Mouse (Mus musculus): Measurements from ENCODE around the gene Ccr2.
"Not testable (repeated sequence)": the region's sequence is repeated elsewhere in the genome, so short reads cannot be mapped to it uniquely, and the experiment has no call there.

The Ccr2 gene

DNA sequence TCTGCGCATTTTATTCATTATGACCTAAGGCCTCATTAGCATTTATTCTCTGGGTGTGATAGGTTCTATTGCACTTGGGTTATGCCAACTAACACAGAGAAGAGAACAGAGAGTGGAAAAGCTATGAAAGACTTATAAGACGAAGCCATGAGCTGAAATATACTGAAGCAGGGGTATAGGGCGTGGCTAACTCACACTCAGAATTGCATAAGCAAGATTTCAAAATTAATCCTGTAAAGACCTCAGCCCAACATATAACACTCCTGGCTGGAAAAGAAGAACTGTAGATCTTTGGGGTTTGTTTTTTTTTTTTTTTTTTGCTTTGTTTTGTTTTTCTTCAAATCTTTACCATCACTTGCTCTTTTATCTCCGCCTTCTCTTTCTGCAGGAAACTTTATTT lies at the start of gene Ccr2:
Gene Ccr2, plus strand, starts transcription at position 228 of the 400 bp plus-strand sequence.
- DNase-seq (ENCODE audit: low spot score) = no peak

DNA sequence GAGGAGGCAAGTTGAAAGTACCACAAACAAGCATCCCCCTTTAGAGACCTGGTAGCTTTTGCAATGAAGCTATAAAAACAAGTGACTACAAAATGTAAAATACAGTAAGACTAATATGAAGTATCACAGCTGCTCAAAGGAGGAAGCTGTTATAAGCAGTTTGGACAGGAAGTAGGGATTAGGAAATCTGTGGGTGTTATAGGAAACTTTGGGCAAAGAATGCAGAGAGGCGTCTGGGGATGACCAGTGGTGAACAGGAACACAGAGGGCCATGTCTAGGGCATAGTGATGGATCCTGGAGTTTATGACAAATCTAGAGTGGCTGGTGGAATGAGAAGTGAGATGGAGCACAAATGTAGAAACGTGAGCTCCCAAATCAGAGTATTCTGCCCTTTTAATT lies 48.2 kb upstream of the Ccr2 start:
- DNase-seq (ENCODE audit: low spot score) = no peak

DNA sequence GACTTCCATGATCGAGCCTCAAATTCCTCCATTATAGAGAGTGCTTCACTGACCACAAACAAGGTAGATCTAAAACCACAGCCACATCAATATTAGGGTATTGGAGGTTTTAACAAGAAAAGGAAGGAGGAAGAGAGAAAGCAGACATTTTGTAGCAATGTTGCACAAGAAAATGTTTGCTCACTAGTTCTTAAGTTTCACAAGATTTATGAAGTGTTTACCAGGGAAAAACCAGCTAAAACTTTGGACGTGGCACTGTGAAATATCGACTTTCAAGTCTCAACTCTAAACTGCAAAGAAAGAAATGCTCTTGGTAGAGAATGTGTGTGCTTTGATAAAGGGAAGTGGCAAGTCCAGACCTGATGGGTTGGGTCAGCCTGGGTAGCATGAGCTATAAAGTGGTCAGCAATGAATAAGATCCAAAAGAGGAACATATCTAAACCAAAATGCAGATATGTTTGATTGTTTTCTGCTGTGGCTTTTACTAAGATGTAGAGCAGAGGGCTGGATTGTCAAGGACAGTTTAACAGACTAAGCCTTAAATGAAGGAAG lies 45.5 kb upstream of the Ccr2 start:
- DNase-seq (ENCODE audit: low spot score) = no peak

DNA sequence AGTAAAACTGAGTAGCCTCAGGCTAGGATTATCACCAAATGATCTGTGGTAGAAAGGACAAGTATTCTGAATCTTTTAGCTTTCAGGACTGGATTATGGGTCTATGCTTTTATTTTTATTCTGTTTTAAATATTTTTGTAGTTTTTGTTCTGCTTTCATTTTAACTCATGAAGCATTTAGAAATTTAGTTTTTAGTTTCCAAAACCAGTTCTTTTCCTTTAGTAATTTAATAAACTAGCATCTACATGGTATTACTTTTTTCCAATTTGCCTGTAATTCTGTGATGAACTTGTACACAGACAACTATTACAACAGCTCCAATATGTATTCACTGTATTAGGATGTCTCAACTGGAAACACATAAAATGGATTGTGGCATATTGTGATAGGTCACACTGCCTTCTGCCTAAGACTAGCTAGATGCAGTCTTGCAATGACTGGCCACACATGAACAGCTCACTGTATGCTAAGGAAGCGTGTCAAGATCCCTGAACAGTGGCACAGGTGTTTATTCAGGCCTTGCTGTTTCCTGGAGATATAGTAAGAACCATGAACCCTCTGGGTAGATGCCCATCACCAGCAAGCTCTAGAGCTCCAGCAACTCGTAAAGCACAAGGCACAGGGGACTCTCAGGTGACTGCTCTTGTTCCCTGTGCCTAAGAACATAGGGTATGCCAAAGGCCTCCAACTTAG lies 41.9 kb upstream of the Ccr2 start:
- DNase-seq (ENCODE audit: low spot score) = no peak

DNA sequence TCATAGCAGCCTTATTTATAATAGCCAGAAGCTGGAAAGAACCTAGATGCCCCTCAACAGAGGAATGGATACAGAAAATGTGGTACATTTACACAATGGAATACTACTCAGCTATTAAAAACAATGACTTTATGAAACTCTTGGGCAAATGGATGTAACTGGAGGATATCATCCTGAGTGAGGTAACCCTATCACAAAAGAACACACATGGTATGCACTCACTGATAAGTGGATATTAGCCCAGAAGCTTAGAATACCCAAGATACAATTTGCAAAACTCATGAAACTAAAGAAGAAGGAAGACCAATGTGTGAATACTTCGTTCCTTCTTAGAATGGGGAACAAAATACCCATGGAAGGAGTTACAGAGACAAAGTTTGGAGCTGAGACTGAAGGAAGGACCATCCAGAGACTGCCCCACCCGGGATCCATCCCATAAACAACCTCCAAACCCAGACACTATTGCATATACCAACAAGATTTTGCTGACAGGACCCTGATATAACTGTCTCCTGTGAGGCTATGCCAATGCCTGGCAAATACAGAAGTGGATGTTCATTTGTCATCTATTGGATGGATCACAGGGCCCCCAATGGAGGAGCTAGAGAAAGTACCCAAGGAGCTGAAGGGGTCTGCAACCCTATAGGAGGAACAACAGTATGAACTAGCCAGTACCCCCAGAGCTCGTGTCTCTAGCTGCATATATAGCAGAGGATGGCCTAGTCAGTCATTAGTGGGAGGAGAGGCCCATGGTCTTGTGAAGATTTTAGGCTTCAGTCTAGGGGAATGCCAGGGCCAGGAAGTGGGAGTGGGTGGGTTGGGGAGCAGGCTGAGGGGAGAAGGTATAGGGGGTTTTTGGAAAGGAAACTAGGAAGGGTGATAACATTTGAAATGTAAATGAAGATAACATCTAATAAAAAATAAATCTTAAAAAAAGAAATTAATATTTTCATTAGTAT lies 40.0 kb upstream of the Ccr2 start:
- DNase-seq (ENCODE audit: low spot score) = not testable (repeated sequence)

DNA sequence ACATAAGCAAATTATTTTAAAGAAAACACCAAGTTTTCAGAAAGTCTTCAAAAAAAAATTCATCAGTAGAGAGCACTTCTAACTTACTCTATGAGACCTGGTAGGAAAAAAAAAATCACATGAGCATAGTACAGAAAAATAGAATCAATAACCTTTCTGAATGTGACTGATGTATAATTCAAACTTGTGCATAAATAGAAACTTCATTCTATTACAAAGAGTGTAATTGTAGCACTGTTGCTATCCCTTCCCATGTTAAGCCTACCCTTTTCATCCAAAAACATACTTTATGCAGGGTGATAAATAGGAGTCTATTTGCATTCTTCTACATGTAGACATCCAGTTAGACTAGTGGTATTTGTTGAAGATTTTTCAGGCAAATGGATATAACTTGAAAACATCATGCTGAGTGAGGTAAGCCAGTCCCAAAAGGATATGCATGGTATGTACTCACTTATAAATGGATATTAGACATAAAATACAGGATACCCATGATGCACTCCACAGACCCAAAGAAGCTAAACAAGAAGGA lies 35.1 kb upstream of the Ccr2 start:
- DNase-seq (ENCODE audit: low spot score) = no peak

DNA sequence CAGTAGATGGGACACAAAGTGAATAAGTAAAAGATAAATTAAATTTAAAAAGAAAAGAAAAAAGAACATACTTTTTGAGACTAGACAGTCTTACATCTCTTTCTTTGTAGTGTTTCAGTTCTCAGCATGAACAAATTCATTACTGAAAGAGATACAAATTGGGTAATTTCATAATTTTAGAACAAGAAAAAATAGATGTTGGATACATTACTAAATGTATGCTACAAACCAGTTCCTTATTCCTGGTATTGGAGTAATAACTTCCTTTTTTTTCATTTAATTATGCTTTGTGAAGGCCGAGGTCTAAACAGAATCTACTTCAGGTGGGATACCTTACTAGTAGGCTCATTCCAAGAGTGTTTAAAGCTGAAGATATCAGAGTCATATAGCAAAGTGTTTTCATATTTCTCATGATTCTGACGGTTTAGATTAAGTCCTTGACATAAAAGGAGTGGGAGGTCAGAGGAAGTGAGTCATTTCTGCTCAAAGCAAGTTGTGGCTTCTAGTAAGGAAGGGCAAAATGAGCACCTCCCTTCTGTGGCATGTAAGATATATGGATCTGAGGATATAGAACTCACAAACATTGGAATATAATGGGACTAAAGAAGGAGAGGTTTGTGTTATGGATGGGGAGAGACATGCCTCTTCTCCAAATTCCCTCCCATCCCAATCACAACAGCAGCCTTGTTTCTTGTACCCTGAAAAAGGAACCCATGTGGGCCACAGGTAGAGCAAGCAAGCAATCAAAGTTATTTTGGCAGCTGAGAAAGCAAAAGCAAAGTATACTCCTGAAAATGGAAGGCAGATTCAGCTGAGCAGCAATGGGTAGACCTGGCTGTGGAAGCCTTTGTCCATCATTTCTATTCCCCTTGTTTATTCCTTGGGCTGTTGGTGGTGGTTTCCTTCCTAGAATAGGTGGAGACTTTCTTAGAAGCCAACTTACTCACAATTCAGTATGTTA lies 33.4 kb upstream of the Ccr2 start:
- no peak for DNase-seq (ENCODE audit: low spot score)

DNA sequence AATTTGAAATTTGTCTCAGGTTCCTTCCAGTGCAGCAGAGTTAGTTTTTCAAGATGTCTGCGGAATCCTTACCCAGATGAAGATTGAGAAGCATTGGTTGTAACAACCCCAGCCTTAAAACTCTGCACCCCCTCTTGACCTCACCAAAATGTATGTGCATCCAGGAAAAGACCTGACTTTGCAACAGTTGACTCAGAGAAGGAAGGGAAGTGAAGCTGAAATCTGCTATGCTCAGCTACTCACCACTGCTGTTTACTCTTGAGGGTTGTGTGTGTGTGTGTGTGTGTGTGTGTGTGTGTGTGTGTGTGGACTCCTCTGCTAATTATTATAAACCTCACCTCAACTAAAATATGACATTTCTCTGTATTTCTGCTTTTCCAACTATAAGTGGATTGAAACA lies 30.2 kb upstream of the Ccr2 start:
- no peak for DNase-seq (ENCODE audit: low spot score)

DNA sequence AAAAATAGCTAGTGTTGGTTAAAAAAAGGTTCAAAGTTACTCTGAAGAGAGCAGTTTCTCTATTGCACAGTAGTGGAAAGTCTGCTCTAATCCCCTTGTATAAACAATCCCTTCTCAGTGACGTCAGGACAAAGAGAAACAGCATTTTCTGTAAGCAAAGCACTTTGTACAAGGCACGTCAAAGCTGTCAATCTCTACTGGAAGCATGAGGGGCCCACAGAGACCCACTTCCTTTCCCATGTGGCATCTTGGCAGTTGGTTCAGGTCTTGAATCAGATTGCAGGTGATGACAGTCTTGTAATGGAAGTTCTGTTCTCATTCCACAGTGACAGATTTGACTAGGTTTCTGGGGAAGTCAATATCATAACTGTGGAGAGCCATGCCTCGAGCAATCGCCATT lies 21.9 kb upstream of the Ccr2 start:
- DNase-seq (ENCODE audit: low spot score) = no peak

DNA sequence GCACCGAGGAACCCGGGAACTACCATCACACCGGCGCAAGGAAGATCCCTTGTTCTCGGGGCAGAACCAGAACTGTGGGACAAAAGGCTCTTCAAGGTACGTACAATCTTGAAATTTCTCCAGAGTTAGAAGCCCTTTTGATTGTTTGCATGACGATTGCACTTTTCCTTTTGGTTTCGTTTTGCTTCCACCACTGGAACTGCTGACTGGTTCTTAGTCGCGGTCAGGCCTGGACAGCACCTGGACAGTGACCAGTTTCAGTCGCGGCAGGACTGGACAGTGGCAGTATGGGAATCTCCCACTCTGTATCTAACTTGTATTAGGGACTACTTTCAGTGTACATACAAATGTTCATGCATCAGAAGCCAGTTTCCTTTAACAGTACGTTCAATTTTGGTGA lies 21.3 kb upstream of the Ccr2 start:
- not testable (repeated sequence) for DNase-seq (ENCODE audit: low spot score)

DNA sequence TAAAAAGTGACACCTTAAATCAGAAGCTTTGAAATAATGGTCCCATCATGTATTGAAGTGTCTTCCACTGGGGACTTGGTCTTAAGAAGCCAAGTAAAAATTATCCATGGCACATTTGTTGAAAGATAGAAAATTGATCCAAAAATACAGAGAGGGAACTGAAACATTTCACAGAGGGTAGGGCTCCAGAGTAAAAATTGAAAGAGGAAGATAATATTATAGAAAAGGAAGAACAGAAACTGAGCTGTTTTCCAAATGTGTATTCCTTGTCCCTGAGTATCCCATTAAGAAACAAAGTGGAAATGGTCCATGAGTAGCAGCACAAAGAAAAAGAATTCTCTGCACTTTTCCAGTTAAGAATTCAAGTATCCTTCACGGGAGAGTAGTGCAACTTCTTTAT lies 11.3 kb upstream of the Ccr2 start:
- no peak for DNase-seq (ENCODE audit: low spot score)

DNA sequence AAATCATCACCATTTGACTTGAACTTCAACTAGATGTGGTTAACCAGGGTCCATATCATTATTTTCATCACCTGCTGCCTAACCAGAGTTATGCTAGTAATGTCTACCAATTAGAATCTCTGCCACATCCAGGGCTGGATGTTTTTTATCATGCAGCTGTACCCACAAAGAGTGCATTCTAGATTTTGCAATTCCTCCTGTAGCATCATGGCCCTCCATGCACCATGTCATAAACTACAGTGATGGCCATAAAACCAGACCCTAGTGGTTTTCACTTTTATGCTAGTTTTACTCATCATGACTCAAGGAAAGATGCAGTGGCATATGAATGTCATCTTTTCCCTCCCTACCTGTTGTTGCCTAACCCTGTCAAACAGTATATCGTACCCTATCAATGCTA lies 2.6 kb upstream of the Ccr2 start:
- no peak for DNase-seq (ENCODE audit: low spot score)

DNA sequence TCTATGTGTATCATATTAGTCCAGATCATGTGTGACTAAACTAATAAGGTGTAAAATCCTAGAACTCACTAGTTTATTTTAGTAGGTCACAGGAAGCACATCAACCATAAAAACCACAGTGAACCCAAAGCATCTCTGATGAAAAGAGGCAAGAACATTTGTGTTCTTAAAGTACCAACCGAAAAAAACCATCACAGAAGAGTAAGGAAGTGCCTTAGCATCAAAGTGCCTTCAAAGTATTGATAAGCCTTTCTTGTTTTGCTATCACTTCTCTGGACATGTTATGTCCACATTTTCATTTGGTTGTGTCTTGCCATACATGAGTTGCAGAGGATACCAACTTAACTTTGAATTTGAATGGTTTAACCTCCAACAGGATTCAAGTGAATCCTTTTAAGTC lies 1.4 kb upstream of the Ccr2 start:
- DNase-seq (ENCODE audit: low spot score) = no peak

DNA sequence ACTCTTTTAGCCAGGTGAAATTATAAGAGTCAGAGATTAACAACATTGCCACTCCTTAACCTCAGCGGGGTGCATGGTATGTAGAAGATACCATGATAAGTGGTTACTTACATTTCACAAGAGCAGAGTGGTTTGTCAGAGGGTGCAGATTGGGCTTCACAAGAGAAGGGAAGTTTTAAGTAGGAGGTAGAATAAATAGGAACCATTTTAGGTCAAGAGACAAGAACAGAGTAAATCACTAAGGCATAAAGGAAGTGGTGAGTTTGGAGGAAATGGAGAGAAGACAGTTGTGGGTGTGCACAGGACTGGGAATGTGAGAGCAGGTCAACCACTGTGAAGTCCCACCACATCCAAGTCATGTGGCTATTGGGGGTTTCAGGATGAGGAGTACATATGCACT lies 1.4 kb downstream of the Ccr2 start:
- DNase-seq (ENCODE audit: low spot score) = no peak

DNA sequence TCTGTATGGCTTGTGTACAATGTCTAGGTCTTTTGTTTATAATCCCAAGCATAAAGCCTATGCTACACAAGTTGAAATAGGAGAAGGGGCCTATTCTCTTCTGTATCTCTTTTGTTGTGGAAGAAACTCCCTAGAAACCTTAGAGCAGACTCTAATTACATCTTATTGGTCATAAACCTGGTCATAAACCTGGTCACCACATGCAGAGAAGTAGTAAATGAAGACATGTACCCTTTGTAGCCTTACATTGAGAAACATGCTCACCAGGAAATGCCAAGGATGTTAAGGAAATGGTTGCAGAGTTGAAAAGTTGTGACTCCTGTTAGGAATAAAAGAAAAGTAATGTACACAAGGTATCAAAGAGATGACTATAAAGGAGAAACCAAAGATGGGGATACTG lies 3.4 kb downstream of the Ccr2 start:
- DNase-seq (ENCODE audit: low spot score) = no peak

DNA sequence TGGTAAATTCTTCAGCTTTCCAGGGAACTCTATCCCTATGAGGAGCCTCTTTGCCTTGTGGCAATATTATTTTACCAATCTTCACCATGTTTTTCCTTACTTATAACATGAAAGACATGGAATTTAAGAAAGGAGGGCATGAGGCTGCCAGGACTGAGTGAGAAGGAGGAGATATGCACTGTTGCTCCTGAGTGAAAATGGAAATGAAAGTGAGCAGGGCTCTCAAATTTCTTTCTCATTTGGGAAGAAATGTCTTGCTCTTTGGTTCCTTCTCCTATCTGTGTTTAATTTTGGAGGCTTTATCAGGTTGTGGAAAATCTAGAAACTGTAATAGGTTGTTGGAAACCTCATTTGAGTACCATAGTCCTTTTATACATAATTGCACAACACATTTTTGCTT lies 5.5 kb downstream of the Ccr2 start:
- no peak for DNase-seq (ENCODE audit: low spot score)

DNA sequence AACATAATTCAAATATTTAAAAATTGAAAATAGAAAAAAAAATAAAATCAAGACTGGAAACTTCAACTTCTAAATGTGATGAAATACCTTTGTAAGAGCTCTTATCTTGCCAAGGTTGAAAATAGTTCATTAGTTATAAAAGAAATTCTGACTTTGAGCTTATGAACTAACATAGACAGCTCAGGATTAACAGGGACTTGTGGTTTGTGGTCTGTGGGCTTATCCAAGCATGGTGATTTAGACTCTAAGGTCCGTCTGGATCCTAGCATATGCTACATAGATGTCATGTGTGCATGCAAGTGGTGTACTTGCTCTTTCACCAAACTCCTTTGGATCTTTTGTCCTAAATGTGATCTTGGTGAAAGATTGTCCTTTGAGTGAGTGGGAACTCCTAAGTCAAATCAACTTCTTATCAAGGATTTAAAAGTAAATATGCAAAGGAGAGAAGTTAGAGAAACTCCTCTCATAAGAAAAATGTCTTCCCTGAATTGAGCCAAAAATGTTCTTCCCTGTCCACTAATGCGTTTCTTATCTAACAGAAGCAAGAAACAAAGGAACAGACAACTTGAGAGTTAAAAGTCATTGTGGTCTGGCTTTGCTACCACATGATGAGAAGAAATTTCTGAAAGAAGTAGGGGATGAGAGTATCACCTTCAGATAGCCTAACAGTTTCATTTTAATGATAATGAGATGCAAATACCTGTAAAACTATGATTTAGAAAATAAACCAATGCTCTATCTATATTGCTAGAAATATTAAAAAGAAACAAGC lies 6.8 kb downstream of the Ccr2 start:
- no peak for DNase-seq (ENCODE audit: low spot score)

DNA sequence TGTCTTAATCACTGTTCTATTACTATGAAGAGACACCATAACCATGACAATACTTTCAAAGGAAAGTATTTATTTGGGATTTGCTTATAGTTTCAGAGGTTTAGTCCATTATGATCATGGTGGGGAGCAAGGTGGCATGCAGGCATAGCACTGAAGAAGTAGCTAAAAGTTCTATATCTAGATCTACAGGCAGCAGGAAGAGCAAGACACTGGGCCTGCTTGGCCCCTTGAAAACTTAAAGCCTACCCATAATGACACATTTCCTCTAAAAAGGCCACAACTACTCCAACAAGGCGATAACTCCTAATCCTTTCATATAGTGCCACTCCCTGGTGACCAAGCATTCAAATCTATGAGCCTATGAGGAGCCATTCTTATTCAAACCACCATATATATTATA lies 10.2 kb downstream of the Ccr2 start:
- DNase-seq (ENCODE audit: low spot score) = no peak

DNA sequence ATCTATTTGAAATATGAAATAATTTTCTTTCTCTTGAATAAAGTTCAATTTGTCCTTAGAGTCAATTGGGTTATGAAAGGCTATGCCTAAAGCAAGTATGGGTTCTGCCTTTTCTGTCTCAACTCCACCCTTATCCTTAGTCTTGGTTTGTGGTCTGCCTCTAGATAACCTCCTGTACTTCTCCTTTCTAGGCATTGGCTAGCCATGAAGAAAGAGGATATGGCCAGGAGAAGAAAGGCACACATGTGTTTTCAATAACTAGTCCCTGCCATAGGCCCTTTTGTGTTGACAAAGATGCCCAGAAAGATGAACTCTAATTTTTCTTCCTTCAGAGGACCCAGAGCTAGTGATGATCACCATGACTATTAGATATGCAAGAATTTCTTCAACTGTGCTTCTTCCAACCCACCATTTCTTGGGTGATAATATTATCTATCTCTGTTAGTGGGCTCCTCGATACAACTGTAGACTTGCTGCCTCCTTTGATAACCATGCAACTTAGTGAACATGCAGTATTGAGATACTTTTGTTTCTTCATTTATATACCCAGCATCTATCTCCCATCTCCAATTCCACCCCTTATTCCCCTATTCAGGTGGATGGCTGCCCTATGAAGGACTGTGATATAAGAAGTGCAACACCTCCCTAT lies 11.0 kb downstream of the Ccr2 start:
- no peak for DNase-seq (ENCODE audit: low spot score)

DNA sequence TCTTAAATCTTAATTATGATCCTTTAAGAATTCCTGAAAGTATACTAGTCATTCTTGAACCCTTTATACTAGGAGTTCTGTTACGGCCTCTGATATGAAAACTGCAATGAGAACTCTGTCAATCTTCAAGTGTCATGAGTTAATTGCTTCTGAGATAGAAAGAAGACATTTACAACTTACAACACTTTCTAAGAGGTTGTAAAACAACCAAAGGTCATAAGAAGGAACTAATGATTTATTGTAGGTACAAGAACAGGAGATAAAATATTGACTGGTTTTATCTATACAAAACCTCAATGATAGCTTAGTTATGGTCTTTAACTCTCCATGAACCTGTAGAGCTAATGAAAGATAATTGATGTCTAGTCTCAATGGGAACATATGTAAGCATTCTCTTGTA lies 12.0 kb downstream of the Ccr2 start:
- DNase-seq (ENCODE audit: low spot score) = no peak
